Mouse (Mus musculus) limb, embryonic 14.5 days (tissue): ENCODE data around the gene Siglece. TPM values are rescaled to one million over a fixed set of nuclear protein-coding genes. Genes with fewer than 3 reads are reported as not detected.

ENCODE experiments used
- ATAC-seq: fragments of 200-750 bp; cut with Nextera tagmentation; 2 replicates; pipeline ENCODE4 v1.8.0; 2017; ENCODE audit warnings: low read depth, moderate number of reproducible peaks, moderate TSS enrichment; ENCODE audit not compliant: low FRiP score
- DNase-seq: peaks from one replicate; pipeline ENCODE4 v3.0.0-alpha.2; 2015; ENCODE audit warnings: low spot score
- H3K27ac ChIP-seq: fragments of 300-500 bp; sonication (generic); replicated peaks from 2 replicates; pipeline ENCODE4 v1.5.1; 2014; ENCODE audit warnings: low read depth, mild to moderate bottlenecking, low read length, moderate library complexity, mixed read lengths
- H3K27me3 ChIP-seq: fragments of 300-500 bp; sonication (generic); 2 replicates; pipeline ENCODE4 v1.6.1; 2014; ENCODE audit warnings: low read length, mixed read lengths; ENCODE audit not compliant: control insufficient read depth, insufficient read depth
- H3K36me3 ChIP-seq: fragments of 300-500 bp; sonication (generic); 2 replicates; pipeline ENCODE4 v1.6.1; 2014; ENCODE audit warnings: mild to moderate bottlenecking, low read length, moderate library complexity, mixed read lengths; ENCODE audit not compliant: control insufficient read depth, insufficient read depth
- H3K4me1 ChIP-seq: fragments of 300-500 bp; sonication (generic); 2 replicates; pipeline ENCODE4 v1.6.1; 2014; ENCODE audit warnings: antibody characterized with exemption, low read length, mixed read lengths; ENCODE audit not compliant: control insufficient read depth, insufficient read depth
- H3K4me2 ChIP-seq: fragments of 300-500 bp; sonication (generic); replicated peaks from 2 replicates; pipeline ENCODE4 v1.6.1; 2014; ENCODE audit warnings: low read depth, mild to moderate bottlenecking, low read length, moderate library complexity; ENCODE audit not compliant: severe bottlenecking
- H3K4me3 ChIP-seq: fragments of 300-500 bp; sonication (generic); replicated peaks from 2 replicates; pipeline ENCODE4 v1.5.1; 2014; ENCODE audit warnings: low read length
- H3K9ac ChIP-seq: fragments of 300-500 bp; sonication (generic); 2 replicates; pipeline ENCODE4 v1.6.1; 2014; ENCODE audit warnings: mild to moderate bottlenecking, low read depth, low read length, moderate library complexity; ENCODE audit not compliant: severe bottlenecking
- H3K9me3 ChIP-seq: fragments of 300-500 bp; sonication (generic); 2 replicates; pipeline ENCODE4 v1.6.1; 2016; ENCODE audit warnings: low read length; ENCODE audit not compliant: control insufficient read depth
- POLR2A ChIP-seq: fragments of 200-500 bp; IDR thresholded peaks from 2 replicates; pipeline ENCODE4 v1.8.0; 2012; ENCODE audit warnings: inconsistent platforms, mild to moderate bottlenecking, moderate library complexity, borderline replicate concordance; ENCODE audit not compliant: insufficient read depth, insufficient read length; ENCODE audit errors: extremely low read depth
- WGBS: fragments of 180-500 bp; shearing (Covaris S2); extraction: QIAGEN DNeasy Blood & Tissue Kit; methylation state at CpG from one replicate; pipeline ENCODE4 v1.1.7; 2014; 5-methylcytosine and 5-hydroxymethylcytosine counted together
- polyA plus RNA-seq, 2 experiments: library from polyadenylated mRNA; depleted of rRNA in 1 of 2; stranded (reverse) in 1 of 2; unstranded in 1 of 2; fragments of >200 nt; fragmentation: Nextera tagmentation in 1 of 2; extraction: Ambion mirVana in 1 of 2; gene quantifications; 2 replicates each; pipeline versions ENCODE4 v1.2.1 to v1.2.3; 2012 to 2014

Siglece gene
- polyA plus RNA-seq, 2 experiments, result 0.55 to 0.65 TPM

DNA sequence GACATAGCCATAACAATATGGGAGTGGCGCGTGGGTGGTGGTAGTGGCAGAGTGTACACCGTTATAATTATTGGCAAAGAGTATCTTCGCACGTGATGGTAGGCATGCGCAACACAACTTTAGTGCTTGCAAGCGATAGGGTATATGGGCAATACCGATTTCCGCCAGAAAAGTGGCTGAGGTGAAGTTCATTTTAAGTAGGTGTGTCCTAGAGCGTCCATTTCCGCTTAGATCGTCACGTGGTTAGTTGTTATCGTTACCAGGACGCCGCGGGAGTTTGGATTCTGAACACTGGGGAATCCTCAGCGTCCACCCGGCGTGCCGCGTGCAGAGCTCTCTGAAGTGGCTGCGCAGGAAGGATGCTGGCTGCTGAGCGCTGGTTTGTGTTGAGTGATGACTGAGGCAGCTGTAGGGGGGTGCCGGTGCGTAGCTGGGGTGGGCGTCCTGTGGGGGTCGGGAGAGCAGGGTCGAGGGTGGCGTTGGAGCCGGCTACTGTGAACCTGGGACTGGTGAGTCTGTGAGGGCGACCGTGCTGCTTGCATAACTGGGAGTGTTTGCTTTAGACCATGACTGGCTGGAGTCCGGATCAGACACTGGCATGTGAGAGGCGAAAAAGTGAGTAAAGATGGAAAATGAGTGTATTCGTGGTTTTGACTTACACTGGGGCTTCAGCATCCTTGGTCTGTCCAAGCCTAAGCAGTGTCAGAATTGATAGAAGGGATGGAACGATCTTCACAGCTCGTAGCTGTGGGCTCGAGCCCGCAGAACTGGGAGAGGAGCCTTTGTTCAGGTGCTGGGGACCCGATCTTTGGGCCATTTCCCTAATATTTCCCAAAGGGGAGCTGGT lies 52.8 kb downstream of the Siglece start, which contains the start of gene Zfp819:
Gene Zfp819 (plus strand): TSS at position 274 of the 847 bp plus-strand sequence.
- no peaks in the 10 kb centered on the region for H3K4me1 ChIP-seq
- no peaks in the 10 kb centered on the region for H3K36me3 ChIP-seq
- DNase-seq, result peak; percentile 72
- H3K27ac ChIP-seq, result no peak within 1 kb of the TSS
- H3K4me3 ChIP-seq, result peak within 1 kb of the TSS; percentile 35
- no peaks in the 10 kb centered on the region for H3K27me3 ChIP-seq
- H3K9ac ChIP-seq, result peak within 1 kb of the TSS; percentile 48; the same call in 1 of the 2 replicates
- H3K4me2 ChIP-seq, result peak within 1 kb of the TSS; percentile 67
- H3K9me3 ChIP-seq, result no peaks in the 10 kb centered on the region
- peak; percentile 88 for ATAC-seq
- 19% methylated on average over 41 of the region's 41 CpGs for WGBS
- no peak for TF ChIP-seq POLR2A

DNA sequence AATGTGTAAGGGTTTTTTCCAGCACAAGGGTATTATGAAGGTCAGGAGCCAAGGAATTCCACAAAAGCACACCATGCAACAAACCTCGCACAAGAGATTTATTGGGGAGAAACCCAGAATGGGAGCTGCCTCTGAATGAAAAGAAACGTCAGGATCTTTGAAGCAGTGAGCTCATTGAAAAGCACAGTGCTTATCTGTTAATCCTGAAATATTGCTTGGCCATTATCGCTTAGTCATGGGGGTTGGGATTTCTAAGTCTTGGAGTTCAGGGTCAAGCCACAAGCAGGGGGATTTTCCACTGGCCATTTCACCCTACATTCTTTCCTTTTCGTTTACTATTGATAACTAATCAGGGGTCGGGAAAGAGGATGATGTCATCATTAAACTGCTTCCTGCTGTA lies 58.1 kb downstream of the Siglece start:
- Histone ChIP-seq H3K27ac (no peak overlapping the region), H3K4me3 (no peak overlapping the region), H3K4me2 (no peak overlapping the region), H3K9me3 (no peaks in the 10 kb centered on the region), H3K9ac (no peak overlapping the region), H3K4me1 (no peaks in the 10 kb centered on the region), H3K27me3 (no peaks in the 10 kb centered on the region), H3K36me3 (no peaks in the 10 kb centered on the region)
- ATAC-seq, result no peak
- DNase-seq, result no peak
- TF ChIP-seq POLR2A, result no peak
- 28% methylated on average over 5 of the region's 5 CpGs for WGBS

Other genes with a start within 250 kb of the Siglece start
- not detected in 2 replicates for gene Lim2, start 232.5 kb downstream of the Siglece start, polyA plus RNA-seq (2012; rRNA removed)
- not detected in 2 replicates for gene Lim2, start 232.5 kb downstream of the Siglece start, polyA plus RNA-seq (2014; fragmentation: Nextera tagmentation; extraction: Ambion mirVana)
- gene Nkg7, start 223.1 kb downstream of the Siglece start, polyA plus RNA-seq (2012; rRNA removed), result 0.68 and 0.88 TPM in 2 replicates
- 1.7 and 2.3 TPM in 2 replicates for gene Nkg7, start 223.1 kb downstream of the Siglece start, polyA plus RNA-seq (2014; fragmentation: Nextera tagmentation; extraction: Ambion mirVana)
- gene Cldnd2, start 219.4 kb downstream of the Siglece start, polyA plus RNA-seq (2012; rRNA removed), result not detected in 2 replicates
- gene Cldnd2, start 219.4 kb downstream of the Siglece start, polyA plus RNA-seq (2014; fragmentation: Nextera tagmentation; extraction: Ambion mirVana), result not detected in 2 replicates
- gene Etfb, start 216.1 kb downstream of the Siglece start, polyA plus RNA-seq (2012; rRNA removed), result 93.3 and 153 TPM in 2 replicates
- gene Etfb, start 216.1 kb downstream of the Siglece start, polyA plus RNA-seq (2014; fragmentation: Nextera tagmentation; extraction: Ambion mirVana), result 280 and 301 TPM in 2 replicates
- 1.0 and 3.2 TPM in 2 replicates for gene Gm45233, start 216.0 kb downstream of the Siglece start, polyA plus RNA-seq (2012; rRNA removed)
- 0.26 and 0.63 TPM in 2 replicates for gene Gm45233, start 216.0 kb downstream of the Siglece start, polyA plus RNA-seq (2014; fragmentation: Nextera tagmentation; extraction: Ambion mirVana)
- 6.6 and 8.4 TPM in 2 replicates for gene Vsig10l, start 197.0 kb downstream of the Siglece start, polyA plus RNA-seq (2012; rRNA removed)
- 4.0 and 5.0 TPM in 2 replicates for gene Vsig10l, start 197.0 kb downstream of the Siglece start, polyA plus RNA-seq (2014; fragmentation: Nextera tagmentation; extraction: Ambion mirVana)
- gene Iglon5, start 170.1 kb downstream of the Siglece start, polyA plus RNA-seq (2012; rRNA removed), result 25.1 and 34.7 TPM in 2 replicates
- 1.1 and 1.2 TPM in 2 replicates for gene Iglon5, start 170.1 kb downstream of the Siglece start, polyA plus RNA-seq (2014; fragmentation: Nextera tagmentation; extraction: Ambion mirVana)
- not detected in 2 replicates for gene 4931406B18Rik, start 154.2 kb downstream of the Siglece start, polyA plus RNA-seq (2012; rRNA removed)
- not detected in 2 replicates for gene 4931406B18Rik, start 154.2 kb downstream of the Siglece start, polyA plus RNA-seq (2014; fragmentation: Nextera tagmentation; extraction: Ambion mirVana)
- 2.4 and 3.0 TPM in 2 replicates for gene Cd33, start 115.7 kb downstream of the Siglece start, polyA plus RNA-seq (2012; rRNA removed)
- gene Cd33, start 115.7 kb downstream of the Siglece start, polyA plus RNA-seq (2014; fragmentation: Nextera tagmentation; extraction: Ambion mirVana), result 2.9 and 3.1 TPM in 2 replicates
- gene Zfp658, start 97.9 kb downstream of the Siglece start, polyA plus RNA-seq (2012; rRNA removed), result 4.9 and 5.7 TPM in 2 replicates
- 3.6 and 3.8 TPM in 2 replicates for gene Zfp658, start 97.9 kb downstream of the Siglece start, polyA plus RNA-seq (2014; fragmentation: Nextera tagmentation; extraction: Ambion mirVana)
- gene Zfp719, start 80.6 kb downstream of the Siglece start, polyA plus RNA-seq (2012; rRNA removed), result 5.8 and 6.7 TPM in 2 replicates
- 13.1 and 16.0 TPM in 2 replicates for gene Zfp719, start 80.6 kb downstream of the Siglece start, polyA plus RNA-seq (2014; fragmentation: Nextera tagmentation; extraction: Ambion mirVana)
- 0.04 and 0.11 TPM in 2 replicates for gene Zfp819, start 53.0 kb downstream of the Siglece start, polyA plus RNA-seq (2012; rRNA removed)
- gene Zfp819, start 53.0 kb downstream of the Siglece start, polyA plus RNA-seq (2014; fragmentation: Nextera tagmentation; extraction: Ambion mirVana), result 0.19 TPM in 1 of 2 replicates, not detected in the other
- not detected in 2 replicates for gene Ceacam18, start 25.5 kb downstream of the Siglece start, polyA plus RNA-seq (2012; rRNA removed)
- not detected in 2 replicates for gene Ceacam18, start 25.5 kb downstream of the Siglece start, polyA plus RNA-seq (2014; fragmentation: Nextera tagmentation; extraction: Ambion mirVana)
- gene Ctu1, start 11.9 kb upstream of the Siglece start, polyA plus RNA-seq (2012; rRNA removed), result 13.4 and 15.8 TPM in 2 replicates
- gene Ctu1, start 11.9 kb upstream of the Siglece start, polyA plus RNA-seq (2014; fragmentation: Nextera tagmentation; extraction: Ambion mirVana), result 11.2 and 12.0 TPM in 2 replicates
- 0.14 and 0.20 TPM in 2 replicates for gene Klk14, start 30.3 kb upstream of the Siglece start, polyA plus RNA-seq (2012; rRNA removed)
- gene Klk14, start 30.3 kb upstream of the Siglece start, polyA plus RNA-seq (2014; fragmentation: Nextera tagmentation; extraction: Ambion mirVana), result not detected in 2 replicates
- 1.7 and 1.8 TPM in 2 replicates for gene Klk13, start 52.4 kb upstream of the Siglece start, polyA plus RNA-seq (2012; rRNA removed)
- gene Klk13, start 52.4 kb upstream of the Siglece start, polyA plus RNA-seq (2014; fragmentation: Nextera tagmentation; extraction: Ambion mirVana), result 2.9 and 3.7 TPM in 2 replicates
- not detected in 2 replicates for gene Klk12, start 108.7 kb upstream of the Siglece start, polyA plus RNA-seq (2012; rRNA removed)
- gene Klk12, start 108.7 kb upstream of the Siglece start, polyA plus RNA-seq (2014; fragmentation: Nextera tagmentation; extraction: Ambion mirVana), result not detected in 2 replicates
- gene Klk11, start 114.4 kb upstream of the Siglece start, polyA plus RNA-seq (2012; rRNA removed), result 3.5 and 3.8 TPM in 2 replicates
- 1.6 and 3.4 TPM in 2 replicates for gene Klk11, start 114.4 kb upstream of the Siglece start, polyA plus RNA-seq (2014; fragmentation: Nextera tagmentation; extraction: Ambion mirVana)
- gene Klk10, start 120.9 kb upstream of the Siglece start, polyA plus RNA-seq (2012; rRNA removed), result 6.8 and 7.4 TPM in 2 replicates
- 7.5 and 7.8 TPM in 2 replicates for gene Klk10, start 120.9 kb upstream of the Siglece start, polyA plus RNA-seq (2014; fragmentation: Nextera tagmentation; extraction: Ambion mirVana)
- 0.14 and 0.21 TPM in 2 replicates for gene Klk9, start 131.7 kb upstream of the Siglece start, polyA plus RNA-seq (2012; rRNA removed)
- gene Klk9, start 131.7 kb upstream of the Siglece start, polyA plus RNA-seq (2014; fragmentation: Nextera tagmentation; extraction: Ambion mirVana), result 0.21 and 0.53 TPM in 2 replicates
- 12.6 and 18.4 TPM in 2 replicates for gene Klk8, start 137.4 kb upstream of the Siglece start, polyA plus RNA-seq (2012; rRNA removed)
- 30.5 and 34.7 TPM in 2 replicates for gene Klk8, start 137.4 kb upstream of the Siglece start, polyA plus RNA-seq (2014; fragmentation: Nextera tagmentation; extraction: Ambion mirVana)
- gene Klk7, start 151.1 kb upstream of the Siglece start, polyA plus RNA-seq (2012; rRNA removed), result 0.14 and 0.21 TPM in 2 replicates
- gene Klk7, start 151.1 kb upstream of the Siglece start, polyA plus RNA-seq (2014; fragmentation: Nextera tagmentation; extraction: Ambion mirVana), result 0.12 TPM in 1 of 2 replicates, not detected in the other
- 0.08 TPM in 1 of 2 replicates, not detected in the other for gene Klk6, start 164.3 kb upstream of the Siglece start, polyA plus RNA-seq (2012; rRNA removed)
- not detected in 2 replicates for gene Klk6, start 164.3 kb upstream of the Siglece start, polyA plus RNA-seq (2014; fragmentation: Nextera tagmentation; extraction: Ambion mirVana)
- 0.40 and 0.55 TPM in 2 replicates for gene Klk5, start 181.8 kb upstream of the Siglece start, polyA plus RNA-seq (2012; rRNA removed)
- gene Klk5, start 181.8 kb upstream of the Siglece start, polyA plus RNA-seq (2014; fragmentation: Nextera tagmentation; extraction: Ambion mirVana), result 0.80 and 2.7 TPM in 2 replicates
- 0.09 and 0.12 TPM in 2 replicates for gene Klk4, start 221.0 kb upstream of the Siglece start, polyA plus RNA-seq (2012; rRNA removed)
- gene Klk4, start 221.0 kb upstream of the Siglece start, polyA plus RNA-seq (2014; fragmentation: Nextera tagmentation; extraction: Ambion mirVana), result not detected in 2 replicates